Mouse (Mus musculus) layer of hippocampus, postnatal 10 days (tissue): ENCODE measurements at regions not wholly inside any gene's neighbourhood (a gene's known extent, or its start where the extent isn't known, plus 50 kb on each side); places are given as distances from the start of the nearest gene placed in this dataset.

Experiments
- DNase-seq, 2 experiments: peaks; one replicate each; pipeline ENCODE4 v3.0.0; 2021; ENCODE audit warnings: low spot score in 2 of 2

DNA sequence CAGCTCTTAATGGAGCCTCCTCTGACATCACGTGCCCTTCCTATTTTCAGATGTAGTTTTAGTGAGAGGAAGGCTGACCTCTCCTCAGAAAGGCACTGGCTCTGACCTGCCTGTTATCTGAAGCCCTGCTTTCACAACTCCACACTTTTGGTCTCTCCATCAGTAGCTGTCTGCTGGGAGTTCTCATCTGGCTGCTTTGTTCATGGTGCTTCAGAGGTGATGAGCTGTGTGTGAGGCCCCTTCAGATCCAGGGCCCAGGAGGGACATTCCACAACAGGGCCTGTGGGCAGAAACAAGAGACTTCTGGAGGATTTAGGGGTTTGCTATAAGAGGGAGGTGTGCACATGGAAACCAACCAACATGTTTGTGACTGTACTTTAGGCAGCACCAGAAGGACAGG is 50.8 kb upstream of the Fhl2 start:
- DNase-seq, result no peak

DNA sequence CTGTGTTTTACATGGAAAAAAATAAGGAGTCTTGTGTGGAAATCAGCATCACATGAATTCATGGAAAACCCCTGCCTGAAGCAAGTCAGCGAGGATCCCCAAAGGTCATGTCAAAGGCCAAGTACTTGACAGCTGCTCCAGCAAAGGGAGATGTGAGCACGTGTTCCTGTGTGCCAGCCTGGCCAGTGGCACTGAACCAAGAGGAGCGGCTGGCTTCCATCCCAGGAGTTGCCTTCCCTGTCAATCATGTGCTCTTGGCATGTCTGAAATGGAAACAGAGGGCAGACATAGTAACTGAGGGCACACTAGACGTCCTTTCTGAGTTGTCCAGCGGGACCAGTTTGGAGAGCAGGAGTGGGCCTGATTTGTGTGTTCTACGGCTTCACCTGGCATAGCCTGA is 53.5 kb upstream of the Fhl2 start:
- DNase-seq, result peak; percentile 30 to 43

- DNase-seq, result no peak
Measured at GRCm38 (mm10) chr1:43251356-43251755, 54.6 kb upstream of the Fhl2 start.

GRCm38 (mm10) chr1:43254129-43254528 is 57.3 kb upstream of the Fhl2 start:
- no peak for DNase-seq

- no peak for DNase-seq
Measured at GRCm38 (mm10) chr1:43256078-43256477, 59.3 kb upstream of the Fhl2 start.

DNA sequence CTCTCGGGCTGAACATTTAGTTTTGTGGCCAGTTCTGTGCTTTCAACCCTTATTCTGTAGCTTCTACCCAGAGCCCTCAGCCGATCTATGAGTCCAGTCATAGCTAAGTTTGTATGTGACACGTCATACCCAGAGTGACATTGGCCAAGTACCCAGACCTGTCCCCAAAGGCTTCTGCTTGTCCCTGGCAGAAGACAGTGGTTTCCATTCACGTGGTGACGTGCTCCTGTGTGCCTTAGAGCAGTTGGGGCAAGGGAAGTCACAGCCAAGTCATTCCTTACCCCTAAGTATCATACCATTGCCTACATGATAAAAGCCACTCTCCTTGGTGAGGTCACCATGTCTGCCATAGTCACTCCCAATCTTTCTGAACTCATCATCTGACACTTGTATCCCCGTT is 61.1 kb upstream of the Fhl2 start:
- DNase-seq, result no peak

DNA sequence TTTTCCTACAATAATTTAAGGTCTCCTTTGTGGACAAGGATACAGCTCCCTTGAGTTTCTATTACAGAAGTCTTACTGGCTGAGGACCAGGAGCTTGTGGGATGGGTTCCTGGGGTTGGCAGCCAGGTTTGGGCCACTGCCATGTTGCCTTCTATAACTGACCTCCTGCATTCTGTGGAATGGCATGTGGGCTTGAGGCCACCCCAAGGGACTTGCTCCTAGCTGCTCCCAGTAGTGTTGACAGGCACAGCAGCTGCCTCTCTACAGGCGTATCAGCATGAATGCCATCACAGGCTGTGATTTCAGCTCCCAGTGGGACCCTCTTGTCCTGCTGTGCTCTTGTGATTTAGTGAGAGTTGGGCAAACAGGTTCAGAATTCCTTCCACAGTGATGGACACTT is 63.1 kb upstream of the Fhl2 start:
- DNase-seq, result no peak

DNA sequence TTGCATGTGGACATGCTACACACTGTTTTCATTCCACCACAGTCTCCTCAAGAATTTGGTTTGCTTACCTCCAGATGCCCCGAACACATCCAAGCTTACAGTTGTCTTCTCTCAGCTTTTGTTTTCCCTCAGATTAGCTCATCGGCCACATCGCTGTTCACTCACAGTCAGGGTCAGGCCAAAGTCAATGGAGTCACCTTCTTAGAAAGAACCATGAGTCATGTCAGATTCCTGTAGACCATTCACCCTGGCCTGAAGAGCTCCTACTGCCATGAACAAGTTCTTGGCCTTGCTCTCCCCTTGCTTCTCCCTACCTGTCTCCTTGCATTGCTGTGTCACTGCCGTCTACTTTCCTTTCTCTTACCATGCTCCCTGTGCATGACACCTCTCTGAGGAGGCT is 63.7 kb upstream of the Fhl2 start:
- no peak for DNase-seq

GRCm38 (mm10) chr1:43264407-43264889 is 67.7 kb upstream of the Fhl2 start:
- peak; percentile 80 to 82 for DNase-seq

DNA sequence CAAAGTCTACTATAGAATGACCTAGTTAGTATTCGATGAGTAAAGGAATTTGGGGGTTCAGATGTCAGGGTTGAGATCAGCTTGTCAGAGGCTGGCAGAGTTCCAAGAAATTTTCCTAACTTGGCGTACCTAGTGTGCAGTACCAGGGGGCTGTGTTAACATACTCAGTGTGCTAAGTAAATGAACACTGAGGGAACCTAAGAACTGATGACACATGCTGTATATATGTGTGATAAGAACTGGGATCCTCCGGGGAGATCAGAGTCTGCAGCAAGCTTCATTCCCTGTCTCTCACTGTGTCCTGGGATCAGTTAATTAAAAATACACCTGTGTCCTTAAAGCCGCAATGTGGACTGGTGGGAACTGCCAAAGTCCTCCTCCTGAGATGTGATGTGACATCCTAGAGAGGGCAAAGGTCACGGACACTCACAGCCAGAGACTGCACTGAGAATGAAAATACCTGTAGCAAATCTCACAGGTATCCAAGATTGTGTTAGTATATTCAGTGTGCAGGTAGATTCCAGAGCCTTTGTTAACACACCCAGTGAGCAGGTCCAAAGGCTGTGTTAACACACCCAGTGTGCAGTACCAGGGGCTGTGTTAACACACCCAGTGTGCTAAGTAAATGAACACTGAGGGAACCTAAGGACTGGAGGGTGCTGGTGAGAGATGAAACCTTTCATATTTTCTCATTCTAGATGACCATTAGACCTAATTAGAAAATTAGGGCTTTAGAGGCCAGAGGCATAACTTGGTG is 69.1 kb upstream of the Fhl2 start:
- DNase-seq, result no peak

DNA sequence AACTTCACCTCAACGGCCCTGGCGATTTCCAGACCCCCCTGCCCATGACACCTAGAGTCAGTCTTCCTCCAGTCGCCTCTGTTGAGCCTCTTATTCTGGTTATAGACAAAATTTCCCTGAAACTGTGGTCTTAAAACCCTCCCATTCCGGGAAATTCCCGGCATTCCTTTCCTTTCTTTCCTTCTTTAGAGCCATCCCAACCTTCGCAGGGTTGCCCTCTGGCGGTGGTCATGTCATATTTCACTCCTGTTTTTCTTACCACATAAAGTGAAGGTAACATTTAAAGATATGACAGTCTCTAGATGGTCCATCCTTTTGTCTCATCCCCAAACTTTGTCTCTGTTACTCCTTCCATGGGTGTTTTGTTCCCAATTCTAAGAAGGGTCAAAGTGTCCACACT is 72.9 kb upstream of the Fhl2 start:
- DNase-seq, result no peak

DNA sequence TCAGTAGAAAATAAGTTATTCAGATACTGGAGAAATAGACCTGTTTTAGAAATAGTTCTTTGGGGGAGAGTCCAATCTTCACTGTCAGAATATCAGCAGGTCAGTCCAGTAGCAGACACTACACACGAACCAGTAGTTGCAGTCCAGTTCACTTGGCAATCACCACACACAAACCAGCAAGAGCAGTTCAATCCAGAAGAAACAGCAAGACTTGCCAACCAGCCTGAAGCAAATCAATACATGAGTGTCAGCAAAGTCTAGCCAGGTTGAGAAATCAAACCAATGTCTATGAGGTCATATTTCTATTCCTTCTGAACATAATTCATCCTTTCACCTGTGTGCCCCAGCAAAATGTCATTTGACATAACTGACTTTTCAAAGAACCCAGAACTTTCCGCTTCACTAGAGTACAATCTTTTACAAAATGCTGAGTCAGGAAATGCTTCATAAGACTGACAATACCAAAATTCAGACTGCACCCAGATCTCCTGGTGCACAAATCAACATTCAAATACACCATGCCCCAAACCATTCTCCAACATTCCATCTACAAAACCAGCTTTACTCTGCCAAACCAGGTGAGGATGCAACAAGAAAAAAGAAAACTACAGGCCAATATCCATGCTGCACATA is 76.6 kb upstream of the Fhl2 start:
- DNase-seq, result no peak

DNA sequence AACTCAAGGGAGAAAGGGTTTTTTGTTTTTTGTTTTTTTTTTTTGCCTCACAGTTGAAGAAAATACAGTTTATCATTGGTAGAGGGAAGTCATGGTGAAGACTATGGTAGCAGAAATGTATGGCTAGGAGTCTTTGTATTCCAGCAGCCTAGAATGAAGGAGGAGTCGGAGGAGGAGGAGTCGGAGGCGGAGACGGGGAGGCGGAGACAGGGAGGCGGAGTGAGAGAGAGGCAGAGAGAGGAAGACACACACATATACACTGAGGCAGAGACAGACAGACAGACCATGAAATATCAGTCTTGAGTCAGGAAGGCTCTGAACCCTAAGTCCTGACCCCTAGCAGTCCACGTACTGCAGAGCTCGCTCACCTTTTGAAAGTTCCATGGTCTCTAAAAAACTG is 95.0 kb upstream of the Fhl2 start:
- DNase-seq, result no peak

DNA sequence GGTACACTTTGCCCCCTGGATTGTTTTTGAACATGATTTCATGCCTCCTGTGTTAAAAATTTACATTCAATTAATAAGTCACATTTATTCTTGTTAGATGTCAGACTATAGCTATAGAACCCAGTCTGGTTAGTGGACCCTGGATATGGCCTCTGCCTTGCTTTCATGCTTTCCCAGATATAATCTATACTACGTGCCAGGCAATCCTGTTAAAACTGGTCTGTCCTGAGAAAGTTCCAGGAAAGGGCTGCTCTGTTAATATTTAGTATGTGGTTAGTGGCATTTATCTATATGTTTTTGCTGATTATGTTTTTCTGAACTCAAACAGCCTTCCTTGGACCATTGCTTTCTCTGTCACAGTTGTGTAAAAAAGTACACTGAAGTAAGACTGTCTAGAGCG is 95.8 kb upstream of the Fhl2 start:
- no peak for DNase-seq

DNA sequence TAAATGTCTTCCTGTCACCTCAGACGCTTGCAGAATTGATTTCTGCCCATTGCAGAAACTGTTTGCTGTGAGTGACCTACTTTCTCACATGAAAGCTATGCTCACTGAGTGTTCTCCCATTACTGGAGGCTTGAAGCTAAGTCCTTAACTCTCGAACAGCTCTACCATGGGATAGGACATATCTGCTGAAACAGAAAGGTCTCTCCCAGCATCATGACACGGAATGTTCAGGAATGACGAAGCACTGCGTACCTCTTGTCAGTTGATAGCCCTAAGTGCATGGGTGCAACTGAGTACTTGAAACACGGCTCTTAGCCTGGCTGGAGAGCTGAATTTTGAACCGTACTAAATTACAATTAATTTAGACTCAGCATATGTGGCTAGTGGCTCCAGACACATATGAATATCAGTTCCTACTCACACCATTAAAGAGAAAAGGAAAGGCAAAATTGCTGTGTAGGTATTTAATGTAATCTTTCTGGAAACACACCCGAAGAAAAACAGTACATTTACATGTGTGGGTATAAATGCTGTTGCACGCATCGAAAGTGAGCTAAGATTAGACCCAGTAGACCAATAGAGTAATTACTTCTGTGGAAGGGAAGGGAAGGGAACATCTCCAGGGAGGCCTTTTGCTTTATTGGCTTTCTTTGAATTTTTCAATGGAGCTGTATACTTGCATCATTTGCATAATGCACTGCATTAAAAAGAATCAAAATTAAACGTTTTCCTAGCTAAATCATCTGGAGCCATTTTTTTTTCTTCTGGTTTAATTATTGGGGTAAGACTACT is 97.6 kb upstream of the Fhl2 start:
- no peak for DNase-seq

- no peak for DNase-seq
Measured at GRCm38 (mm10) chr1:43297579-43297978, 100.8 kb upstream of the Fhl2 start.

GRCm38 (mm10) chr1:43298746-43299145 is 102.0 kb upstream of the Fhl2 start:
- DNase-seq, result no peak

DNA sequence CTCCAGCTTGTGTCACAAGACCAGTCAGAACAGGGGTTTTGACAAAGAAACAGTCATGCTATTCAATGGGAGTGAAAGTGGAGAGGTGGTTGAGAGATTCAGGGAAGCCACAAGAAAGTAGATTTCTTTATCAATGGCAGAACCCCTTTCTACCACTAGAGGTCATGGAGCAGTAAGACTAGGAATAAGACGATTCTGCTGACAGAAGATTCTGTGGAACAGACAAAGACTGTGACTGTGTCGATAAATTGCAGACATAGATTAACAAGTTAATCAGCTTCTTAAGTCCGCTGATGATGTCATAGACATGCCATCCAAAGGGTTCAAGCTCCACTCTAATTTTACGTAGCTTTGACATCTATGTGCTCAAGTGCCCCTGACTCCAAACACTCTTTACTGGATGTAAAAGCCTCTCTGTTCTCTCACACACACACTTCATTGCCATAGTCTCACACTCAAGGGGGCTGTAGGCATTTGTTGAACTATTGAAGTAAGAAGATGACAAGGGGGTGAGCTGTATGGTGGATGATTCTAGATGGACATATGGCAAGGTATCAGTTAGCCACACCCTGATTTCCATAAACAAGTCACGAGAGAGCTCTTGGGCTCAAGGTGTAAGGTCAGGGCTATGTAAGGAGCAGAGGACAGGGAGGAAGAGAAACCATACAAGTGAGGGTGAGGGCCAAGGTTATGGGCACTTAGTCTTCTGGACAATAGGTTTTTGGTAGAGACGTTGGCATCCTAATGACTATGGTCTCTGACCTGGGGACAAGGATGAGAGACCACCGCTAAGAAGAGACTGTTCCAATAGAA is 102.9 kb upstream of the Fhl2 start:
- no peak for DNase-seq

DNA sequence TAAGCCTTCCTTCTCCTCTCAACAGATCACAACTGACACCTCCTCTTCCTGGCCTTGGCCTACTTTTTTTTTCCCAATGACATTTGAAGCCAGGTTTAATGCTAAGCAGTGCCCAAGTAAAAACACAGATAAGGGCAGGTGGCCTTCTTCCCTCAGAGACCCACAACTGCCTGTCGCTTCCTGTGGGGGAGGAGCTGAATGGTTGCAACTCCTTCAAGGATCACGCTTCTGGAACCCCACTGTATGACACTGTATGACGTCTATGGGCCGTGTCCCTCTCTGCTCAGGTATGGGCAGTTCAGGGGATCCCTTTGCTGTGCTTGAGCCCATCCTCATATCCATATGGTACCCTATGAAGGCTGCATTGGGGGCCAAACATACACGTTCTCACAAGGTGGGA is 103.9 kb upstream of the Fhl2 start:
- DNase-seq, result no peak

DNA sequence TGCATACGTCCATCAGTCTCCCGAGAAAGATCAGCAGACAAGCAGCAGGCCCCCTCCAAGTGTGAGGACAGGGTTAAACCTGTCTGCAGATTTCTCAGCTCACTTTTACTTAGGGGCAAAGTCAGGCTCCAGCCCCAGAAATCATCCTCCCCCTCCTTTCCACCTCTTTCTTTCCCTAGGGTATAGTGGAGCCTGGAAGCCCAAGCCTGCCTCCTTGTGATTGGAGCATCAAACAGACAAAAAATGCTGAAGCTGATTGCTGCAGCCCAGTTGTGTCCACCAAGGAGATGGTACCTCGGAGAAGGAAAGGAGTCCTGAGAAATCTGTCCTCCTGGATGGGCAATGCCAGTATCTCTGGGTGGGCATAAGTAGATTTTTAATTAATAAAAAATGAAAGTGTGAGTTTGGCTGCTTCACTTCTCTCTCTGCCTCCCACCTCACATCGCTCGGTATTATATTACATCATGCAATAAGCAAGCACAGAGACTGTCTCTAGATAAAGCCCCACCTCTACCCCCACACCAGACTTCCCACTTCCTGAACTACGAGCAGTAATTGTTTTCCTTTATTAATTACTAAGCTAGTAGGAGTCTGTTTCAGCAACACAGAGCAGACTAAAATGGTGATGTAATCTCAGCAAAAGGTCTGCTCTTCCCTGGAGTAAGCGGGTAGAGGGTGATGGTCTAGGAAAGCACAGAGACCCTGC is 105.2 kb upstream of the Fhl2 start:
- DNase-seq, result no peak

DNA sequence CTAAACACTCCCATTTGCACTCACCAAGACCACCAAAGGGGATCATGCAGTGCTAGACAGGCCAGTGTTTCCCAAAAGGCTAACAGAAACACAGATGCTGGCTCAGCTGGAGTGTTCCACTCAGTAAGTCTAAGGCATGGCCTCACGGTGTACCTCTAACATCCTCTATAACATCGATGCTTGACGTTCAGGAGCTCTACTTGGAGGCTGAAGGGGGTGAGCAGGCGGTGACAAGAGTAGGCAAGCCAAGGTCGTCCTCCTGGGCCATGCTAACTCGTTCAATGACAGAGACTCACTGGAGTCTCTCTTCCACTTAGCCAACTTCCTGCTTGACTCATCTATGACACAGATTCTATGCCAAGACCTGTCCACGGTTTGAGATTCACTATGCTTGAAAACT is 105.9 kb upstream of the Fhl2 start:
- no peak for DNase-seq
